ENCODE assay signal across 11 mouse cellular contexts in genomic region chr5:121387126-121387525, GRCm38 (mm10). TPM values are rescaled to one million over a fixed set of nuclear protein-coding genes. Genes with fewer than 3 reads are reported as not detected.
A peak's percentile ranks its signal among the peaks of the same experiment; 100 is the strongest.
DNase-seq lines count a peak whose midpoint lies in the region; ATAC-seq lines count a peak whose summit lies in the region.
"Had no signal": no experiment of that assay in that cellular context is flagged by ENCODE, and none has a peak within 500 bp of the region (broad histone marks: within the 10 kb centered on the region; RNA-seq: fewer than 3 reads in every experiment).

No protein-coding gene starts in this region.

- WGBS in kidney, embryonic 14.5 days = 64% methylated on average over 4 of the region's 4 CpGs
- 19% methylated on average over 4 of the region's 4 CpGs for WGBS in embryonic facial prominence, embryonic 15.5 days
- 68% methylated on average over 4 of the region's 4 CpGs for WGBS in forebrain, embryonic 14.5 days

- no peaks in the 10 kb centered on the region for H3K27me3 ChIP-seq in kidney, embryonic 14.5 days (ENCODE audit: control insufficient read depth, insufficient read depth, low read length)
- H3K27me3 ChIP-seq in embryonic facial prominence, embryonic 15.5 days = no peaks in the 10 kb centered on the region
- H3K27me3 ChIP-seq in forebrain, embryonic 14.5 days (replicated peaks; ENCODE audit: control insufficient read depth, insufficient read depth, low read length) = peaks cover 6% of the 10 kb centered on the region; the same call in 1 of the 2 replicates
- H3K27me3 ChIP-seq: forebrain, embryonic 15.5 days; hindbrain, embryonic 13.5 days had no signal

- peaks cover 6% of the 10 kb centered on the region; the same call in 1 of the 2 replicates for H3K36me3 ChIP-seq in kidney, embryonic 14.5 days (ENCODE audit: control insufficient read depth, insufficient read depth, low read length)
- H3K36me3 ChIP-seq in embryonic facial prominence, embryonic 15.5 days = 0 out of 2 replicates have a peak, but pooled peaks cover 9% of the 10 kb centered on the region
- H3K36me3 ChIP-seq in forebrain, embryonic 14.5 days (ENCODE audit: control insufficient read depth, insufficient read depth, low read length) = peaks cover 7% of the 10 kb centered on the region; the same call in 1 of the 2 replicates
- H3K36me3 ChIP-seq: forebrain, embryonic 15.5 days had no signal

- no peaks in the 10 kb centered on the region for H3K9me3 ChIP-seq in kidney, embryonic 14.5 days (ENCODE audit: control insufficient read depth, low read length)
- H3K9me3 ChIP-seq in embryonic facial prominence, embryonic 15.5 days (replicated peaks) = no peaks in the 10 kb centered on the region
- H3K9me3 ChIP-seq in forebrain, embryonic 14.5 days (replicated peaks; ENCODE audit: control insufficient read depth, low read length) = no peaks in the 10 kb centered on the region
- H3K9me3 ChIP-seq: forebrain, embryonic 15.5 days; hindbrain, embryonic 13.5 days; midbrain, embryonic 13.5 days had no signal

- H3K4me2 ChIP-seq in kidney, embryonic 14.5 days (replicated peaks; ENCODE audit: low read depth, low read length) = no peak overlapping the region
- H3K4me2 ChIP-seq in embryonic facial prominence, embryonic 15.5 days (replicated peaks) = no peak overlapping the region
- H3K4me2 ChIP-seq in forebrain, embryonic 14.5 days (ENCODE audit: low read length) = no peak overlapping the region
- H3K4me2 ChIP-seq: midbrain, embryonic 13.5 days had no signal

- no peak for DNase-seq in kidney, postnatal 25 days
- DNase-seq in adipocyte (ENCODE audit: low spot score) = peak; percentile 91
- peak; percentile 42 for DNase-seq in lung, postnatal 36 days
- DNase-seq in forebrain, embryonic 14.5 days (ENCODE audit: low spot score) = no peak
- DNase-seq: spleen, adult 18-20 months had no signal

- H3K4me1 ChIP-seq in kidney, embryonic 14.5 days (ENCODE audit: control insufficient read depth, insufficient read depth, low read length) = no peaks in the 10 kb centered on the region
- peaks cover 27% of the 10 kb centered on the region for H3K4me1 ChIP-seq in embryonic facial prominence, embryonic 15.5 days
- peaks cover 10% of the 10 kb centered on the region for H3K4me1 ChIP-seq in forebrain, embryonic 14.5 days (ENCODE audit: control insufficient read depth, insufficient read depth, low read length)

- no peak overlapping the region for H3K4me3 ChIP-seq in kidney, embryonic 14.5 days (ENCODE audit: low read length)
- H3K4me3 ChIP-seq in embryonic facial prominence, embryonic 15.5 days (replicated peaks) = no peak overlapping the region
- H3K4me3 ChIP-seq in forebrain, embryonic 14.5 days (ENCODE audit: low read depth, low read length) = no peak overlapping the region
- H3K4me3 ChIP-seq: forebrain, embryonic 15.5 days; midbrain, embryonic 13.5 days had no signal

- H3K9ac ChIP-seq in kidney, embryonic 14.5 days (ENCODE audit: low read depth, low read length) = 0 out of 2 replicates have a peak overlapping the region, but pooled peaks have one; percentile 2
- no peak overlapping the region for H3K9ac ChIP-seq in embryonic facial prominence, embryonic 15.5 days
- no peak overlapping the region for H3K9ac ChIP-seq in forebrain, embryonic 14.5 days (ENCODE audit: low read length)
- H3K9ac ChIP-seq: forebrain, embryonic 15.5 days; hindbrain, embryonic 13.5 days; midbrain, embryonic 13.5 days had no signal

- H3K27ac ChIP-seq in kidney, embryonic 14.5 days (ENCODE audit: low read depth, low read length) = no peak overlapping the region
- peak overlapping the region; percentile 85 for H3K27ac ChIP-seq in embryonic facial prominence, embryonic 15.5 days (replicated peaks)
- no peak overlapping the region for H3K27ac ChIP-seq in forebrain, embryonic 14.5 days (ENCODE audit: low read depth, low read length)
- H3K27ac ChIP-seq: forebrain, embryonic 15.5 days; hindbrain, embryonic 13.5 days; midbrain, embryonic 13.5 days had no signal

- no peak for ATAC-seq in kidney, embryonic 14.5 days (ENCODE audit: low FRiP score, low TSS enrichment)
- no peak for ATAC-seq in embryonic facial prominence, embryonic 15.5 days (ENCODE audit: insufficient number of reproducible peaks, low FRiP score, low TSS enrichment, low read depth)
- no peak for ATAC-seq in CD4-positive, CD25-positive, alpha-beta regulatory T cell, adult 4 months
- no peak for ATAC-seq in forebrain, embryonic 14.5 days
- ATAC-seq: forebrain, embryonic 15.5 days; midbrain, embryonic 13.5 days had no signal

RNA-seq across cellular contexts. Expression of gene Trafd1, which starts 1.7 kb away (rescaled TPM):
- 31.6 and 50.1 TPM in 2 replicates for polyA plus RNA-seq in kidney, embryonic 14.5 days (2014; fragmentation: Nextera tagmentation; extraction: Ambion mirVana)
- polyA plus RNA-seq in embryonic facial prominence, embryonic 15.5 days (2015; fragmentation: Nextera tagmentation; extraction: Ambion mirVana) = 81.8 and 93.6 TPM in 2 replicates
- 10 to 100 TPM; 37.5 to 58.0 TPM for polyA plus RNA-seq in CD4-positive, CD25-positive, alpha-beta regulatory T cell, adult 4 months (2017; shearing (Covaris generic))
- 129 and 140 TPM in 2 replicates for polyA plus RNA-seq in forebrain, embryonic 14.5 days (2014; fragmentation: Nextera tagmentation; extraction: Ambion mirVana)

RNA-seq across cellular contexts. Expression of gene Naa25, which starts 10.6 kb away (rescaled TPM):
- polyA plus RNA-seq in kidney, embryonic 14.5 days (2014; fragmentation: Nextera tagmentation; extraction: Ambion mirVana) = 32.8 and 49.7 TPM in 2 replicates
- 39.4 and 40.6 TPM in 2 replicates for polyA plus RNA-seq in embryonic facial prominence, embryonic 15.5 days (2015; fragmentation: Nextera tagmentation; extraction: Ambion mirVana)
- polyA plus RNA-seq in CD4-positive, CD25-positive, alpha-beta regulatory T cell, adult 4 months (2017; shearing (Covaris generic)) = 10 to 100 TPM; 43.2 to 54.1 TPM
- 54.7 and 61.9 TPM in 2 replicates for polyA plus RNA-seq in forebrain, embryonic 14.5 days (2014; fragmentation: Nextera tagmentation; extraction: Ambion mirVana)

Comparison
In these comparisons a context has a peak if more than half of its experiments do, and no peak if none do; other contexts are left out.
1. DNase-seq: peak in adipocyte (single experiment) and lung, postnatal 36 days (single experiment); none in kidney, postnatal 25 days (0 of 2) and forebrain, embryonic 14.5 days (single experiment).